In the genomic region with DNA sequence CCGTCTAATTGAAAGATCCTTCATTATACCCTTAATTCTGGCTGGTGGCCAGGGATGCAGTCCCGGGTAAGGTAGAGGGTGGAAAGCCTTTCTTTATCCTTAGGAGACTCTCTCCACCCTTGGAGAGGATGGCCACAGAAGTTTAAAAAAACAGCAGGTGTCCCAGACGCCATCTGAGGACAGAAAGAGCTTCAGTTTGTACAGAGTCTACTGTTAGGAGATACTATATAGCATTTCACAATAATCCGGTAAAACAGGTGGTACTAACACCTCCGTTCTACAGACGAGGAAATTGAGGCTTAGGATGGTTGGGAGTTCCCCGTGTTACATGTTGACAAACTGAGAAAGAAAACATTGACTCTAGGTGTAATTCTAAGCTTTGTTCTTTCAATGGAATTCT, we compare ENCODE assay signal across 8 mouse cellular contexts. TPM values are rescaled to one million over a fixed set of nuclear protein-coding genes. Genes with fewer than 3 reads are reported as not detected.
DNase-seq lines count a peak whose midpoint lies in the region; ATAC-seq lines count a peak whose summit lies in the region.

No protein-coding gene starts in this region.

- no peak for DNase-seq in heart, adult 8-10 months (ENCODE audit: low spot score)
- DNase-seq in MEL-GATA-1-ER (ENCODE audit: extremely low read depth, low read depth): peak; percentile 24
- DNase-seq in liver, embryonic 11.5 days (ENCODE audit: low spot score): no peak
- peak; percentile 51 for DNase-seq in testis, postnatal 10 days (ENCODE audit: low spot score)
- DNase-seq in T-cell, adult 2 months (ENCODE audit: low spot score): no peak
- no peak for DNase-seq in right cerebral cortex, adult 18-20 months

- H3K9me3 ChIP-seq in heart, embryonic 12.5 days (replicated peaks): no peaks in the 10 kb centered on the region
- H3K9me3 ChIP-seq in forebrain, embryonic 13.5 days (replicated peaks): no peaks in the 10 kb centered on the region
- no peaks in the 10 kb centered on the region for H3K9me3 ChIP-seq in liver, embryonic 11.5 days (ENCODE audit: control insufficient read depth, low read length)

- H3K27me3 ChIP-seq in heart, embryonic 12.5 days (replicated peaks): no peaks in the 10 kb centered on the region
- H3K27me3 ChIP-seq in forebrain, embryonic 13.5 days: peaks cover 6% of the 10 kb centered on the region; the same call in 1 of the 2 replicates
- H3K27me3 ChIP-seq in liver, embryonic 11.5 days (replicated peaks; ENCODE audit: control insufficient read depth, insufficient read depth, low read length): no peaks in the 10 kb centered on the region

- 21% methylated on average over 7 of the region's 7 CpGs for WGBS in heart, embryonic 12.5 days
- 16% methylated on average over 7 of the region's 7 CpGs for WGBS in forebrain, embryonic 13.5 days
- WGBS in liver, embryonic 11.5 days: 23% methylated on average over 7 of the region's 7 CpGs

- ATAC-seq in heart, embryonic 12.5 days (ENCODE audit: insufficient number of reproducible peaks, low FRiP score): no peak
- ATAC-seq in forebrain, embryonic 13.5 days: peak; percentile 33
- no peak for ATAC-seq in liver, embryonic 11.5 days (replicated peaks; ENCODE audit: low FRiP score)

- no peak overlapping the region; the same call in 1 of the 2 replicates for H3K27ac ChIP-seq in heart, embryonic 12.5 days (ENCODE audit: poor library complexity, severe bottlenecking)
- H3K27ac ChIP-seq in forebrain, embryonic 13.5 days: no peak overlapping the region
- no peak overlapping the region for H3K27ac ChIP-seq in liver, embryonic 11.5 days (ENCODE audit: low read depth, low read length)

- H3K4me2 ChIP-seq in heart, embryonic 12.5 days: peak overlapping the region; percentile 64
- peak overlapping the region; percentile 84 for H3K4me2 ChIP-seq in forebrain, embryonic 13.5 days
- H3K4me2 ChIP-seq in liver, embryonic 11.5 days: peak overlapping the region; percentile 63

- no peak overlapping the region for H3K9ac ChIP-seq in heart, embryonic 12.5 days
- H3K9ac ChIP-seq in forebrain, embryonic 13.5 days: no peak overlapping the region
- peak overlapping the region; percentile 21; the same call in 1 of the 2 replicates for H3K9ac ChIP-seq in liver, embryonic 11.5 days (ENCODE audit: low read depth, low read length)

- H3K4me1 ChIP-seq in heart, embryonic 12.5 days (replicated peaks): peaks cover 7% of the 10 kb centered on the region
- peaks cover 15% of the 10 kb centered on the region for H3K4me1 ChIP-seq in forebrain, embryonic 13.5 days
- peaks cover 6% of the 10 kb centered on the region for H3K4me1 ChIP-seq in liver, embryonic 11.5 days (replicated peaks; ENCODE audit: control insufficient read depth, insufficient read depth, low read length)

- H3K36me3 ChIP-seq in heart, embryonic 12.5 days: no peaks in the 10 kb centered on the region
- no peaks in the 10 kb centered on the region for H3K36me3 ChIP-seq in forebrain, embryonic 13.5 days (ENCODE audit: poor library complexity, severe bottlenecking)
- no peaks in the 10 kb centered on the region for H3K36me3 ChIP-seq in liver, embryonic 11.5 days (ENCODE audit: control insufficient read depth, insufficient read depth, low read length)

- H3K4me3 ChIP-seq in heart, embryonic 12.5 days: peak overlapping the region; percentile 40
- H3K4me3 ChIP-seq in forebrain, embryonic 13.5 days: peak overlapping the region; percentile 63
- peak overlapping the region; percentile 85 for H3K4me3 ChIP-seq in liver, embryonic 11.5 days (ENCODE audit: low read depth, low read length)

RNA-seq across cellular contexts. Expression of gene Cyld, which starts 0.6 kb away (rescaled TPM):
- 12.0 and 12.9 TPM in 2 replicates for polyA plus RNA-seq in heart, embryonic 12.5 days (2016; fragmentation: Nextera tagmentation; extraction: Ambion mirVana)
- 10 to 100 TPM; 26.3 to 31.2 (median 30.0) TPM for total RNA-seq in heart, adult 8-10 months (2022)
- polyA plus RNA-seq in forebrain, embryonic 13.5 days (2015; fragmentation: Nextera tagmentation; extraction: Ambion mirVana): 13.7 and 14.5 TPM in 2 replicates
- polyA plus RNA-seq in liver, embryonic 11.5 days (2014; fragmentation: Nextera tagmentation; extraction: Ambion mirVana): 9.8 and 11.3 TPM in 2 replicates

RNA-seq across cellular contexts. Expression of gene Nod2, which starts 49.1 kb away (rescaled TPM):
- polyA plus RNA-seq in heart, embryonic 12.5 days (2016; fragmentation: Nextera tagmentation; extraction: Ambion mirVana): 0.10 and 0.17 TPM in 2 replicates
- 1 to 10 TPM in 1 of 4 experiments, under 1 TPM in 3; 0.56 to 1.3 (median 0.68) TPM for total RNA-seq in heart, adult 8-10 months (2022)
- polyA plus RNA-seq in forebrain, embryonic 13.5 days (2015; fragmentation: Nextera tagmentation; extraction: Ambion mirVana): 0.06 and 0.10 TPM in 2 replicates
- polyA plus RNA-seq in liver, embryonic 11.5 days (2014; fragmentation: Nextera tagmentation; extraction: Ambion mirVana): 0.04 and 0.15 TPM in 2 replicates

Comparison
In these comparisons a context has a peak if more than half of its experiments do, and no peak if none do; other contexts are left out.
1. DNase-seq: peak in MEL-GATA-1-ER (single experiment) and testis, postnatal 10 days (single experiment); none in heart, adult 8-10 months (single experiment), liver, embryonic 11.5 days (single experiment), T-cell, adult 2 months (single experiment) and right cerebral cortex, adult 18-20 months (single experiment).
2. Peak in every context shown above with its lines, with median percentiles within 50 percentile points of each other: H3K4me2 ChIP-seq and H3K4me3 ChIP-seq.